In the genomic region with DNA sequence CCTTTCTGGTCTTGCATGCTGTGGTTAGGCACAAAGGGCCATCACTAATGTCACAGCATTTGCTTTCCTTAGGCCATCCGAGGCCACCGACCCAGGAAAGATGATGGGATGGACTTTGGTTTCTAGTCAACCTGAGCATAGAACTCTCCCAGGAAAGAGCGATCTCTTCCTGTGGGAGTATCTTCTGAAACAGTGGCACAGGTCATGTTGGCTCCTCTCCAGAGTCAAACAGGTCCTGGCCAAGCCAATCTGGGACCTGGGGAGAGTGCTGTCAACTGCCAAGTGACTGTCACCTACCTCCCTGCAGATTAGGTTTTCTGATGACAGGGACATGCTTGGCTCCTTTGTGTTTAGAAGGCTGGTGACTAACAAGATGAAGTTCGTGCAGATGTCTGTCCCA, we compare ENCODE assay signal across 30 mouse cellular contexts. TPM values are rescaled to one million over a fixed set of nuclear protein-coding genes. Genes with fewer than 3 reads are reported as not detected.
DNase-seq lines count a peak whose midpoint lies in the region; ATAC-seq and TF ChIP-seq lines count a peak whose summit lies in the region.
"Had no signal": no experiment of that assay in that cellular context is flagged by ENCODE, and none has a peak within 500 bp of the region (broad histone marks: within the 10 kb centered on the region; RNA-seq: fewer than 3 reads in every experiment).

No protein-coding gene starts in this region.

- H3K9me3 ChIP-seq in stomach, embryonic 14.5 days (ENCODE audit: control insufficient read depth, low read depth, low read length), result no peaks in the 10 kb centered on the region
- H3K9me3 ChIP-seq in stomach, postnatal 0 days (ENCODE audit: control insufficient read depth, low read length), result no peaks in the 10 kb centered on the region
- H3K9me3 ChIP-seq in intestine, postnatal 0 days (ENCODE audit: control insufficient read depth), result no peaks in the 10 kb centered on the region
- H3K9me3 ChIP-seq in stomach, embryonic 16.5 days (replicated peaks; ENCODE audit: control insufficient read depth, low read length), result no peaks in the 10 kb centered on the region
- H3K9me3 ChIP-seq: embryonic facial prominence, embryonic 10.5 days; embryonic facial prominence, embryonic 13.5 days; forebrain, embryonic 12.5 days; forebrain, embryonic 15.5 days; heart, embryonic 12.5 days; heart, embryonic 15.5 days; hindbrain, embryonic 10.5 days; hindbrain, embryonic 13.5 days had no signal

- no peak for TF ChIP-seq EP300 in stomach, postnatal 0 days (optimal IDR thresholded peaks at IDR 0.05)

- ATAC-seq in stomach, embryonic 14.5 days (ENCODE audit: insufficient number of reproducible peaks, insufficient read depth, low FRiP score, low read depth), result no peak
- no peak for ATAC-seq in stomach, postnatal 0 days (ENCODE audit: low FRiP score, low TSS enrichment)
- ATAC-seq in intestine, postnatal 0 days, result peak; percentile 55
- no peak for ATAC-seq in stomach, embryonic 16.5 days (ENCODE audit: insufficient read depth, low FRiP score)
- ATAC-seq: CD4-positive, CD25-positive, alpha-beta regulatory T cell, adult 4 months; forebrain, embryonic 15.5 days; hindbrain, embryonic 16.5 days had no signal

- no peak for TF ChIP-seq CTCF in kidney, adult 2 months (conservative IDR thresholded peaks at IDR 0.05; ENCODE audit: insufficient read depth, insufficient read length, low read depth, low read length)
- no peak for TF ChIP-seq CTCF in stomach, postnatal 0 days (IDR thresholded peaks at IDR 0.05; ENCODE audit: low read depth)
- TF ChIP-seq CTCF in intestine, postnatal 0 days (IDR thresholded peaks at IDR 0.05; ENCODE audit: low read depth), result no peak

- H3K4me1 ChIP-seq in kidney, adult 2 months (ENCODE audit: control insufficient read depth, insufficient read depth, low read length), result peaks cover 3% of the 10 kb centered on the region; the same call in 1 of the 2 replicates
- H3K4me1 ChIP-seq in stomach, embryonic 14.5 days (ENCODE audit: control insufficient read depth, insufficient read depth, low read length), result peaks cover 36% of the 10 kb centered on the region
- 0 out of 2 replicates have a peak, but pooled peaks cover 4% of the 10 kb centered on the region for H3K4me1 ChIP-seq in stomach, postnatal 0 days (replicated peaks; ENCODE audit: control insufficient read depth, insufficient read depth)
- H3K4me1 ChIP-seq in intestine, postnatal 0 days (replicated peaks; ENCODE audit: control insufficient read depth, insufficient read depth, low read length), result peaks cover 26% of the 10 kb centered on the region
- H3K4me1 ChIP-seq in stomach, embryonic 16.5 days (ENCODE audit: control insufficient read depth, insufficient read depth, low read length), result peaks cover 33% of the 10 kb centered on the region
- H3K4me1 ChIP-seq: forebrain, embryonic 15.5 days had no signal

- H3K9ac ChIP-seq in stomach, embryonic 14.5 days (replicated peaks; ENCODE audit: low read depth, low read length), result no peak overlapping the region
- no peak overlapping the region for H3K9ac ChIP-seq in stomach, postnatal 0 days (ENCODE audit: low read length)
- no peak overlapping the region for H3K9ac ChIP-seq in intestine, postnatal 0 days (ENCODE audit: low read depth, low read length)
- H3K9ac ChIP-seq in stomach, embryonic 16.5 days (ENCODE audit: low read length), result no peak overlapping the region
- H3K9ac ChIP-seq: embryonic facial prominence, embryonic 13.5 days; forebrain, embryonic 12.5 days; forebrain, embryonic 15.5 days; heart, embryonic 12.5 days; heart, embryonic 15.5 days; hindbrain, embryonic 13.5 days had no signal

- WGBS in kidney, adult 2 months, result 80% methylated on average over 4 of the region's 4 CpGs
- WGBS in stomach, embryonic 14.5 days, result 87% methylated on average over 4 of the region's 4 CpGs
- 83% methylated on average over 4 of the region's 4 CpGs for WGBS in stomach, postnatal 0 days
- 54% methylated on average over 4 of the region's 4 CpGs for WGBS in intestine, postnatal 0 days
- 89% methylated on average over 4 of the region's 4 CpGs for WGBS in stomach, embryonic 16.5 days

- no peaks in the 10 kb centered on the region for H3K27me3 ChIP-seq in kidney, adult 2 months (replicated peaks; ENCODE audit: control insufficient read depth, insufficient read depth, low read length)
- H3K27me3 ChIP-seq in stomach, embryonic 14.5 days (ENCODE audit: control insufficient read depth, insufficient read depth, low read length), result no peaks in the 10 kb centered on the region
- no peaks in the 10 kb centered on the region for H3K27me3 ChIP-seq in stomach, postnatal 0 days (ENCODE audit: control insufficient read depth, insufficient read depth, low read length)
- H3K27me3 ChIP-seq in intestine, postnatal 0 days (replicated peaks; ENCODE audit: control insufficient read depth, insufficient read depth, low read length), result no peaks in the 10 kb centered on the region
- no peaks in the 10 kb centered on the region for H3K27me3 ChIP-seq in stomach, embryonic 16.5 days (ENCODE audit: control insufficient read depth, insufficient read depth, low read length)
- H3K27me3 ChIP-seq: embryonic facial prominence, embryonic 13.5 days; forebrain, embryonic 12.5 days; forebrain, embryonic 15.5 days; heart, embryonic 12.5 days; heart, embryonic 15.5 days; hindbrain, embryonic 13.5 days had no signal

- H3K27ac ChIP-seq in kidney, adult 2 months (ENCODE audit: insufficient read depth, low read depth, low read length), result no peak overlapping the region
- H3K27ac ChIP-seq in stomach, embryonic 14.5 days (ENCODE audit: low read length), result peak overlapping the region; percentile 3
- H3K27ac ChIP-seq in stomach, postnatal 0 days (replicated peaks), result no peak overlapping the region
- H3K27ac ChIP-seq in intestine, postnatal 0 days (ENCODE audit: low read depth, low read length), result peak overlapping the region; percentile 64
- peak overlapping the region; percentile 39; the same call in 1 of the 2 replicates for H3K27ac ChIP-seq in stomach, embryonic 16.5 days (ENCODE audit: low read length)
- H3K27ac ChIP-seq: embryonic facial prominence, embryonic 10.5 days; embryonic facial prominence, embryonic 13.5 days; forebrain, embryonic 12.5 days; forebrain, embryonic 15.5 days; heart, embryonic 15.5 days; hindbrain, embryonic 10.5 days; hindbrain, embryonic 13.5 days had no signal

- H3K4me2 ChIP-seq in stomach, embryonic 14.5 days (replicated peaks; ENCODE audit: low read depth, low read length), result no peak overlapping the region
- H3K4me2 ChIP-seq in stomach, postnatal 0 days (replicated peaks; ENCODE audit: low read depth), result no peak overlapping the region
- H3K4me2 ChIP-seq in intestine, postnatal 0 days (replicated peaks; ENCODE audit: low read depth), result peak overlapping the region; percentile 27; the same call in 1 of the 2 replicates
- H3K4me2 ChIP-seq in stomach, embryonic 16.5 days (ENCODE audit: low read depth, low read length), result no peak overlapping the region
- H3K4me2 ChIP-seq: embryonic facial prominence, embryonic 13.5 days; forebrain, embryonic 12.5 days; forebrain, embryonic 15.5 days; heart, embryonic 12.5 days; heart, embryonic 15.5 days; hindbrain, embryonic 13.5 days had no signal

- no peaks in the 10 kb centered on the region for H3K36me3 ChIP-seq in kidney, adult 2 months (ENCODE audit: control insufficient read depth, insufficient read depth, low read length)
- H3K36me3 ChIP-seq in stomach, embryonic 14.5 days (ENCODE audit: control insufficient read depth, insufficient read depth, low read length), result peaks cover 34% of the 10 kb centered on the region
- peaks cover 2% of the 10 kb centered on the region; the same call in 1 of the 2 replicates for H3K36me3 ChIP-seq in stomach, postnatal 0 days (ENCODE audit: control insufficient read depth, insufficient read depth, low read length)
- peaks cover 41% of the 10 kb centered on the region; the same call in 1 of the 2 replicates for H3K36me3 ChIP-seq in intestine, postnatal 0 days (ENCODE audit: control insufficient read depth, insufficient read depth)
- H3K36me3 ChIP-seq in stomach, embryonic 16.5 days (ENCODE audit: control insufficient read depth, insufficient read depth, low read length), result peaks cover 6% of the 10 kb centered on the region; the same call in 1 of the 2 replicates
- H3K36me3 ChIP-seq: forebrain, embryonic 12.5 days; forebrain, embryonic 15.5 days; heart, embryonic 15.5 days; hindbrain, embryonic 13.5 days had no signal

- H3K4me3 ChIP-seq in kidney, adult 2 months (ENCODE audit: insufficient read depth, low read depth, low read length), result no peak overlapping the region
- no peak overlapping the region for H3K4me3 ChIP-seq in stomach, embryonic 14.5 days (ENCODE audit: low read depth, low read length)
- H3K4me3 ChIP-seq in stomach, postnatal 0 days (ENCODE audit: low read depth, low read length), result no peak overlapping the region
- H3K4me3 ChIP-seq in intestine, postnatal 0 days (ENCODE audit: low read depth, low read length), result no peak overlapping the region
- H3K4me3 ChIP-seq in stomach, embryonic 16.5 days (replicated peaks; ENCODE audit: low read length), result no peak overlapping the region
- H3K4me3 ChIP-seq: embryonic facial prominence, embryonic 10.5 days; embryonic facial prominence, embryonic 13.5 days; erythroblast, embryonic 14.5 days; forebrain, embryonic 12.5 days; forebrain, embryonic 15.5 days; heart, embryonic 12.5 days; heart, embryonic 15.5 days; hindbrain, embryonic 10.5 days; hindbrain, embryonic 13.5 days had no signal

- no peak for TF ChIP-seq POLR2A in kidney, adult 2 months (IDR thresholded peaks at IDR 0.05; ENCODE audit: low read depth, low read length)

- peak; percentile 14 for DNase-seq in kidney, adult 2 months
- DNase-seq in kidney, postnatal 36 days, result no peak
- DNase-seq in stomach, postnatal 0 days (ENCODE audit: low spot score), result no peak
- DNase-seq in adrenal gland, postnatal 10 days, result no peak
- DNase-seq in right cerebral cortex, postnatal 25 days, result no peak
- DNase-seq: adrenal gland, adult 2 months; adrenal gland, postnatal 25 days; cerebellum, adult 11-12 months; cerebellum, adult 8-10 months; cerebellum, postnatal 10 days; cerebellum, postnatal 36 days; embryo, embryonic 11 days; gastrocnemius, postnatal 14 days; heart, postnatal 10 days; heart, postnatal 36 days had no signal

RNA-seq across cellular contexts. Expression of a gene that starts 20.8 kb away (rescaled TPM):
- 18.8 and 20.8 TPM in 2 replicates for polyA plus RNA-seq in kidney, adult 2 months (2012; rRNA removed)
- 123 and 134 TPM in 2 replicates for polyA plus RNA-seq in stomach, embryonic 14.5 days (2014; fragmentation: Nextera tagmentation; extraction: Ambion mirVana)
- 140 and 149 TPM in 2 replicates for polyA plus RNA-seq in stomach, postnatal 0 days (2015; fragmentation: Nextera tagmentation; extraction: Ambion mirVana)
- polyA plus RNA-seq in intestine, postnatal 0 days (2015; fragmentation: Nextera tagmentation; extraction: Ambion mirVana), result 101 and 105 TPM in 2 replicates
- polyA plus RNA-seq in stomach, embryonic 16.5 days (2015; fragmentation: Nextera tagmentation; extraction: Ambion mirVana), result 180 and 191 TPM in 2 replicates
- 10 to 100 TPM; 52.0 to 57.7 TPM for total RNA-seq in adrenal gland, postnatal 10 days (2021)
- total RNA-seq: MEL had no signal

Comparison
In these comparisons a context has a peak if more than half of its experiments do, and no peak if none do; other contexts are left out.
1. H3K27ac ChIP-seq: peak in stomach, embryonic 14.5 days (single experiment), intestine, postnatal 0 days (single experiment) and stomach, embryonic 16.5 days (single experiment); none in kidney, adult 2 months (single experiment) and stomach, postnatal 0 days (single experiment).